Mouse (Mus musculus): ENCODE results near the gene Odc1.
"Not testable (repeated sequence)": the region's sequence is repeated elsewhere in the genome, so short reads cannot be mapped to it uniquely, and the experiment has no call there.

Gene Odc1

GRCm38 (mm10) chr12:17544209-17545106, at the start of gene Odc1:
Gene Odc1, plus strand, starts transcription at chr12:17544794.
- peak; percentile 97 for DNase-seq (ENCODE audit: low read depth, low spot score)

DNA sequence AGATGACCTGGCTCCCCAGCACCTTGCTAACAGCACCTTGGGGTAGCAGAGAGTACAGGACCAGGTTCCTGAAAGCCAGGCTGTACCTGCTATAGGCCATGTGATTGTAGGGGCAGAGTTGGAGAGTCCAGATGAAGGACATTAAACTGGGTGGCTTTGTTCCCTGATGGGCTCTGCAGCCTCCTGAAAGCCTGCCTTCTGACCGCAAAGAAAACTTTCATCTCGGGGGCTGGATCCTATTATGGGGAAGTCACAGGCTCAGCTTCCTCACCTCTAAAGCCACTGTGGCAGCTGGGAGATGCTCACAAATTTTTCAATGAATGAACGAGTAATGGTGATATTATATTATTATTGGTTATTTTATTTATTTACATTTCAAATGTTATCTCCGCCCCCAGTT, 49.8 kb upstream of the Odc1 start:
- no peak for DNase-seq (ENCODE audit: low read depth, low spot score)

- no peak for DNase-seq (ENCODE audit: low read depth, low spot score)
These were observed 48.6 kb upstream of the Odc1 start for GRCm38 (mm10) chr12:17495858-17496451.

- DNase-seq (ENCODE audit: low read depth, low spot score): no peak
These were observed 38.9 kb upstream of the Odc1 start for GRCm38 (mm10) chr12:17505620-17506074.

GRCm38 (mm10) chr12:17506117-17506993, 38.2 kb upstream of the Odc1 start:
- DNase-seq (ENCODE audit: low read depth, low spot score): no peak

GRCm38 (mm10) chr12:17506994-17507542, 37.5 kb upstream of the Odc1 start:
- no peak for DNase-seq (ENCODE audit: low read depth, low spot score)

DNA sequence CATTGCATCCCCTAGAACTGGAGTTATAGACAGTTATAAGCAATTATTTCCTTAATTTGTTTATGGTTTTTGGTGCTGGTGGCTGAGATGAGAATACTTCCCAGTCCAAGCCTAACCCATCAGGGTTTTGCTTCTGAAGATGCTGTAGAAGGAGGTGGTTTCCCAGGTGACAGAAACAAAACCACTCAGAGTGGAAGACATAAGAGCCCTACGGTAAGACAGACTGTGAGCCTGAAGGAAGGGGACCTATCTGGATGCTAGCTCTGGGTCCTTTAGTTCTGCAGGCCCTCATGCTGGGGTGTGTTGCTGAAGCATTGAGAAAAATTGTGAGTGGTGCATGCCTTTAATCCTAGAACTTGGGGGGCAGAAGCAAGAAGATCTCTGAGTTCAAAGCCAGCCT, 35.3 kb upstream of the Odc1 start:
- no peak for DNase-seq (ENCODE audit: low read depth, low spot score)

DNA sequence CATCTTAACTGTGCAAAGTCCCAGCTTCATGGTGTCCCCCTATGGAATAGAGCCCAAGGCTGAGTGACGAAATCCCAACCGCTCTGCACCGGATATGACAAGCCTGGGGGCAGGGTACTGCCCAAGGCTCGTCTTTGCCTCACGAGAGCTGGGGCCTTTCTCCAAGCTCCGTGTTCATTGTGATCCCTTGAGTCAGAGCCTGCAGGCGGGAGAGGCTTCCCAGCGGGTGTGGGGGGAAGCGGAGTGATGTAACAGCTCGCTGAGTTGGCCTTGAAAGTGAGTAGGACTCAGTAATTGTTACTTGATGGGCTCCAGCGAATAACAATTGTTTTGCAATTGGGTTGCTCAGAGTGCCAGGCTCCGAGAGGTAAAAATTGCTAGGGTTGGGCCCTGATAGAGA, 34.4 kb upstream of the Odc1 start:
- peak; percentile 60 for DNase-seq (ENCODE audit: low read depth, low spot score)

- no peak for DNase-seq (ENCODE audit: low read depth, low spot score)
These were observed 33.6 kb upstream of the Odc1 start for GRCm38 (mm10) chr12:17511019-17511418.

DNA sequence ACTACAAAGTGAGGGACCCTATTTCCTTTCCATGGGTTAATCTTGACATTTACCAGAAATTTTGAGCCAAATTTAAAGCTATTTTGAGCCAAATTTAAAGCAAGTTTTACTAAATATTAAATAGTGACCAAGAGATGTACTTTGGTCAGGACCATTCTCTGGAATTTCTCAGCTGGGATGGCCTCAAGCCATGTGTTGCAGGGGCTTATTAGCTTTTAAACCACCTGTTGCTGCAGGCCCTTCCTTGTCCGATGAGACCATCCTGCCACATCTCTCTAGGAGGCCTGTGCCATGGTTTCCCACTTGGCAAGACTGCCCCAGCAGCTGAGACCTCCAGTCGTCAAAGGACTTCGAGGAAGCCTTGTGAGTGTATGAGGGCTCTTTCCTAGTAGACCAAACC, 15.4 kb upstream of the Odc1 start:
- DNase-seq (ENCODE audit: low read depth, low spot score): no peak

DNA sequence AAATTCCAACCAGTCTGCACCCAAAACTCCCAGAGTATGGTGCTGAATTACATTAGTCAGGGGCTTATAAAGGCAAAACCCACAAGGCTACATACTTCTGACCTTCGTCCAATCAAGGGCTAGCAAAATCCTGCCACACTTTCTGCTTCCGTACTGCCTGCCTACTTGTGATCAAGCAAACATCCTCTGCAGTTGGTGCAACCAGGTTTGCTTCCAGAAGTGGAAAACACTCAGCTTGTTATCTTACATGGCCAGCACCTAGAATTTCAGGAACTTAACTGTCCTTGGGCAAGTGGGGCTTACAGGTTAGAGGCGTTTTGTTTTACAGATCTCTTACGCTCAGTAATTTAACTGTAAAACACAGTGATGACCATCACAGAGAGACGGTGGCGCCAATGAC, 14.9 kb upstream of the Odc1 start:
- no peak for DNase-seq (ENCODE audit: low read depth, low spot score)

- DNase-seq (ENCODE audit: low read depth, low spot score): no peak
These were observed 13.8 kb upstream of the Odc1 start for GRCm38 (mm10) chr12:17530825-17531224.

GRCm38 (mm10) chr12:17536222-17536621, 8.4 kb upstream of the Odc1 start:
- no peak for DNase-seq (ENCODE audit: low read depth, low spot score)

- no peak for DNase-seq (ENCODE audit: low read depth, low spot score)
These were observed 7.4 kb upstream of the Odc1 start for GRCm38 (mm10) chr12:17537147-17537546.

DNA sequence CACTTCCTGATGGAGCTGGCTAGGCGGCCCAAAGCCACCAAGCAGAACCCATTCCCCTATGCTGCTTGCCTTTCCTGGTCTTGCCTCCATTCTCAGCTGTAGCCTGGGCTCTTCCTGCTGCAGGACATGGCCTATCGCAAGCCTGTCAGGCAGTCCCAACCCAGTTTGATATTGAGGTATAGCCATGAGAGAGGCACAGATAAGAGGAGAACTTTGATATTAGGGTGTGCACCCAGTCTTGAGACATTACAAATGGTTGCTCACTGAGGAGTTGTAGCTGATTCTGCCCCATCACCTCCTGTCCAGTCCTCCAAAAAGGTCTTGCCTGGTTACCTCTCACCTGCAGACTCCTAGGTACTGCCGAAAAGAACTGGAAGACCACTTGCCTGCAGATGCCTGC, 6.5 kb upstream of the Odc1 start:
- no peak for DNase-seq (ENCODE audit: low read depth, low spot score)

- DNase-seq (ENCODE audit: low read depth, low spot score): no peak
These were observed 5.6 kb upstream of the Odc1 start for GRCm38 (mm10) chr12:17539041-17539440.

- DNase-seq (ENCODE audit: low read depth, low spot score): no peak
These were observed 4.5 kb upstream of the Odc1 start for GRCm38 (mm10) chr12:17540040-17540552.

- DNase-seq (ENCODE audit: low read depth, low spot score): no peak
These were observed 545 bp downstream of the Odc1 start for GRCm38 (mm10) chr12:17545107-17545571.

- no peak for DNase-seq (ENCODE audit: low read depth, low spot score)
These were observed 1.3 kb downstream of the Odc1 start for GRCm38 (mm10) chr12:17545884-17546283.

- not testable (repeated sequence) for DNase-seq (ENCODE audit: low read depth, low spot score)
These were observed 3.0 kb downstream of the Odc1 start for GRCm38 (mm10) chr12:17547552-17547951.

- no peak for DNase-seq (ENCODE audit: low read depth, low spot score)
These were observed 3.9 kb downstream of the Odc1 start for GRCm38 (mm10) chr12:17548505-17548904.
